Mouse (Mus musculus): ENCODE data around the gene Baz1b.

DNA sequence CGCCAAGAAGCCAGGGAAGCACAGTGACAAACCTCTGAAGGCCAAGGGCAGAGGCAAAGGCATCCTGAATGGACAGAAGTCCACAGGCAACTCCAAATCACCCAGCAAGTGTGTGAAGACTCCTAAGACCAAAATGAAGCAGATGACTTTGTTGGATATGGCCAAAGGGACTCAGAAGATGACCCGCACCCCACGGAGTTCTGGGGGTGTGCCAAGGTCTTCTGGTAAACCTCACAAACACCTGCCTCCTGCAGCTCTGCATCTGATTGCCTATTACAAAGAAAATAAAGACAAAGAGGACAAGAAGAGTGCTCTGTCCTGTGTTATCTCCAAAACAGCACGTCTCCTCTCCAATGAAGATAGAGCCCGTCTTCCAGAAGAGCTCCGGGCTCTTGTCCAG is 29.8 kb downstream of the Baz1b start:
- no peak for TF ChIP-seq EP300 (IDR thresholded peaks at IDR 0.05; ENCODE audit: low read depth in 1 of 2, low read length in 2 of 2)
- TF ChIP-seq POLR2A (IDR thresholded peaks at IDR 0.05; ENCODE audit: control insufficient read depth in 1 of 2, insufficient read depth in 1 of 2, low read depth in 1 of 2, low read length in 2 of 2, poor library complexity in 1 of 2) = no peak
- no peak for TF ChIP-seq ELF1 (IDR thresholded peaks at IDR 0.05; ENCODE audit: low read depth, low read length)
